Mouse (Mus musculus) C2C12 (cell line): ENCODE results near the gene Furin.

Experiments
- CEBPB ChIP-seq: IDR thresholded peaks from one replicate; pipeline ENCODE4 v1.6.1; 2011; ENCODE audit warnings: low read depth, mild to moderate bottlenecking, control low read depth, moderate library complexity
- CTCF ChIP-seq: IDR thresholded peaks from one replicate; pipeline ENCODE4 v1.5.1; 2011; ENCODE audit not compliant: control insufficient read depth, insufficient read depth, insufficient read length
- FOSL1 ChIP-seq: IDR thresholded peaks from one replicate; pipeline ENCODE4 v1.8.0; 2011; ENCODE audit warnings: mild to moderate bottlenecking, low read length; ENCODE audit not compliant: poor library complexity, insufficient read depth, severe bottlenecking
- MAX ChIP-seq: IDR thresholded peaks from one replicate; pipeline ENCODE4 v1.6.1; 2011; ENCODE audit warnings: mild to moderate bottlenecking, control low read depth
- MYOD1 ChIP-seq: IDR thresholded peaks from one replicate; pipeline ENCODE4 v1.6.1; 2011; ENCODE audit warnings: low read depth; ENCODE audit not compliant: control insufficient read depth, insufficient read length
- MYOG ChIP-seq: IDR thresholded peaks from one replicate; pipeline ENCODE4 v1.6.1; 2011; ENCODE audit not compliant: control insufficient read depth, insufficient read length; ENCODE audit errors: extremely low read depth
- USF1 ChIP-seq: IDR thresholded peaks from one replicate; pipeline ENCODE4 v1.6.1; 2011; ENCODE audit warnings: low read depth, mild to moderate bottlenecking, control low read depth, moderate library complexity

- no peak for TF ChIP-seq CTCF
- TF ChIP-seq USF1 = no peak
- no peak for TF ChIP-seq MYOG
- no peak for TF ChIP-seq FOSL1
- TF ChIP-seq MAX = no peak
- TF ChIP-seq CEBPB = no peak
- TF ChIP-seq MYOD1 = no peak
Measured at GRCm38 (mm10) chr7:80370649-80371040, 34.6 kb downstream of the Furin start.
